Mouse (Mus musculus) hindbrain, embryonic 11.5 days (tissue): ENCODE measurements around the gene Fastkd1. TPM values are rescaled to one million over a fixed set of nuclear protein-coding genes. Genes with fewer than 3 reads are reported as not detected.
"Not testable (repeated sequence)": the region's sequence is repeated elsewhere in the genome, so short reads cannot be mapped to it uniquely, and the experiment has no call there.

Experiments used
- ATAC-seq: fragments of 200-750 bp; cut with Nextera tagmentation; 2 replicates; pipeline ENCODE4 v1.8.0; 2017; ENCODE audit warnings: mild to moderate bottlenecking, moderate TSS enrichment, moderate library complexity; ENCODE audit not compliant: low FRiP score
- DNase-seq: peaks from one replicate; pipeline ENCODE4 v3.0.0-alpha.2; 2015; ENCODE audit warnings: low spot score
- H3K27ac ChIP-seq: fragments of 300-500 bp; sonication (generic); 2 replicates; pipeline ENCODE4 v1.5.1; 2014; ENCODE audit warnings: mild to moderate bottlenecking, low read depth, low read length
- H3K27me3 ChIP-seq: fragments of 300-500 bp; sonication (generic); 2 replicates; pipeline ENCODE4 v1.6.1; 2014; ENCODE audit warnings: mild to moderate bottlenecking, low read length, moderate library complexity, mixed read lengths; ENCODE audit not compliant: control insufficient read depth, insufficient read depth
- H3K36me3 ChIP-seq: fragments of 300-500 bp; sonication (generic); 2 replicates; pipeline ENCODE4 v1.6.1; 2014; ENCODE audit warnings: mild to moderate bottlenecking, low read length, moderate library complexity, mixed read lengths; ENCODE audit not compliant: control insufficient read depth, insufficient read depth
- H3K4me1 ChIP-seq: fragments of 300-500 bp; sonication (generic); replicated peaks from 2 replicates; pipeline ENCODE4 v1.6.1; 2014; ENCODE audit warnings: low read length, mixed read lengths; ENCODE audit not compliant: control insufficient read depth, insufficient read depth
- H3K4me2 ChIP-seq: fragments of 300-500 bp; sonication (generic); replicated peaks from 2 replicates; pipeline ENCODE4 v1.6.1; 2014; ENCODE audit warnings: mild to moderate bottlenecking, low read depth, low read length
- H3K4me3 ChIP-seq: fragments of 300-500 bp; sonication (generic); 2 replicates; pipeline ENCODE4 v1.5.1; 2014; ENCODE audit warnings: low read depth, low read length
- H3K9ac ChIP-seq: fragments of 300-500 bp; sonication (generic); 2 replicates; pipeline ENCODE4 v1.6.1; 2014; ENCODE audit warnings: low read depth, low read length
- H3K9me3 ChIP-seq: fragments of 300-500 bp; sonication (generic); 2 replicates; pipeline ENCODE4 v1.6.1; 2016; ENCODE audit warnings: low read length; ENCODE audit not compliant: control insufficient read depth
- WGBS: fragments of 180-500 bp; shearing (Covaris S2); extraction: QIAGEN DNeasy Blood & Tissue Kit; methylation state at CpG from one replicate; pipeline ENCODE4 v1.1.7; 2014; 5-methylcytosine and 5-hydroxymethylcytosine counted together
- polyA plus RNA-seq: library from polyadenylated mRNA; unstranded; fragments of >200 nt; fragmentation: Nextera tagmentation; extraction: Ambion mirVana; gene quantifications from 2 replicates; pipeline ENCODE4 v1.2.1, GENCODE M21; 2014

The Fastkd1 gene
- polyA plus RNA-seq, 1 experiment from 2014 or later, result 19.5 TPM

GRCm38 (mm10) chr2:69681931-69682330 lies 31.4 kb downstream of the Fastkd1 start:
- H3K4me2 ChIP-seq, result no peak overlapping the region
- no peak for ATAC-seq
- H3K9ac ChIP-seq, result no peak overlapping the region
- H3K27ac ChIP-seq, result no peak overlapping the region
- no peaks in the 10 kb centered on the region for H3K36me3 ChIP-seq
- H3K9me3 ChIP-seq, result no peaks in the 10 kb centered on the region
- no peaks in the 10 kb centered on the region for H3K27me3 ChIP-seq
- WGBS, result 97% methylated on average over 4 of the region's 4 CpGs
- H3K4me1 ChIP-seq, result no peaks in the 10 kb centered on the region
- DNase-seq, result no peak
- no peak overlapping the region for H3K4me3 ChIP-seq

GRCm38 (mm10) chr2:69679990-69680389 lies 33.3 kb downstream of the Fastkd1 start:
- Histone ChIP-seq H3K27me3 (no peaks in the 10 kb centered on the region), H3K27ac (no peak overlapping the region), H3K4me1 (no peaks in the 10 kb centered on the region), H3K4me2 (no peak overlapping the region), H3K36me3 (no peaks in the 10 kb centered on the region), H3K9me3 (no peaks in the 10 kb centered on the region), H3K9ac (no peak overlapping the region), H3K4me3 (no peak overlapping the region)
- 65% methylated on average over 6 of the region's 6 CpGs for WGBS
- ATAC-seq (no peak), DNase-seq (no peak)

DNA sequence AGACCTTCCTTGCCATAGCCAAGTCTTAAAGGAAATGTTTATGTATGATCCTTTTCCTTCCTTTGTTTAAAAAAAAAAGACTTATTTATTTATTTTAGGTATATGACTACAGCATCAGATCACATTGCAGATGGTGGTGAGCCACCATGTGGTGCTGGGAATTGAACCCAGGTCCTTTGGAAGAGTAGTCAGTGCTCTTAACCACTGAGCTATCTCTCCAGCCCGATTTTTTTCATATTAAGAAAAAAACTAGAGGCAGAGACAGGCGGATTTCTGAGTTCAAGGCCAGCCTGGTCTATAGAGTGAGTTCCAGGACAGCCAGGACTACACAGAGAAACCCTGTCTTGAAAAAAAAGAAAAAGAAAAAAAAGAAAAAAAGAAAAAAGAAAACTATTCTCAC lies 36.1 kb downstream of the Fastkd1 start:
- not testable (repeated sequence) for ATAC-seq, H3K27ac ChIP-seq, H3K9ac ChIP-seq, H3K27me3 ChIP-seq, H3K36me3 ChIP-seq, H3K4me3 ChIP-seq, H3K9me3 ChIP-seq, H3K4me2 ChIP-seq, H3K4me1 ChIP-seq, DNase-seq
- WGBS, result 93% methylated on average over 2 of the region's 2 CpGs

DNA sequence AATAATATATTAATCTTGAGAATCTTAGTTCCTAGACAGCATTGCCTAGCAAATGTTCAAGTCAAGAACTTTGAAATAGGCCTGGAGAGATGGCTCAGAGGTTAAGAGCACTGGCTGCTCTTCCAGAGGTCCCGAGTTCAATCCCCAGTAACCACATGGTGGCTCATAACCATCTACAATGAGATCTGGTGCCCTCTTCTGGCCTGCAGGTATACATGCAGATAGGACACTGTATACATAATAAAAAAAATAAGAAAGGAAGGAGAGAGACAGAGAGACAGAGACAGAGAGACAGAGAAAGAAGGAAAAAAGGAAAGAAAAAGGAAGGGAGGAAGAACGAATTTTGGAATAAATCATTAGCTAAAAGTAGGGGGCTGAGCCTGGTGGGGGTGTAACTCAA lies 36.6 kb downstream of the Fastkd1 start:
- Histone ChIP-seq H3K36me3 (no peaks in the 10 kb centered on the region), H3K4me3 (no peak overlapping the region), H3K4me2 (no peak overlapping the region), H3K27me3 (no peaks in the 10 kb centered on the region), H3K27ac (no peak overlapping the region), H3K4me1 (no peaks in the 10 kb centered on the region), H3K9me3 (no peaks in the 10 kb centered on the region), H3K9ac (no peak overlapping the region)
- ATAC-seq (no peak), DNase-seq (no peak)
- 63% methylated on average over 2 of the region's 2 CpGs for WGBS

GRCm38 (mm10) chr2:69675266-69675665 lies 38.0 kb downstream of the Fastkd1 start:
- H3K36me3 ChIP-seq, result no peaks in the 10 kb centered on the region
- H3K9ac ChIP-seq, result no peak overlapping the region
- no peaks in the 10 kb centered on the region for H3K9me3 ChIP-seq
- H3K27me3 ChIP-seq, result no peaks in the 10 kb centered on the region
- H3K4me1 ChIP-seq, result no peaks in the 10 kb centered on the region
- 77% methylated on average over 9 of the region's 9 CpGs for WGBS
- no peak overlapping the region for H3K4me2 ChIP-seq
- no peak overlapping the region for H3K4me3 ChIP-seq
- ATAC-seq (no peak), DNase-seq (no peak)
- no peak overlapping the region for H3K27ac ChIP-seq

GRCm38 (mm10) chr2:69673723-69674122 lies 39.6 kb downstream of the Fastkd1 start:
- H3K4me3 ChIP-seq, result no peak overlapping the region
- H3K4me1 ChIP-seq, result no peaks in the 10 kb centered on the region
- WGBS, result 77% methylated on average over 5 of the region's 5 CpGs

DNA sequence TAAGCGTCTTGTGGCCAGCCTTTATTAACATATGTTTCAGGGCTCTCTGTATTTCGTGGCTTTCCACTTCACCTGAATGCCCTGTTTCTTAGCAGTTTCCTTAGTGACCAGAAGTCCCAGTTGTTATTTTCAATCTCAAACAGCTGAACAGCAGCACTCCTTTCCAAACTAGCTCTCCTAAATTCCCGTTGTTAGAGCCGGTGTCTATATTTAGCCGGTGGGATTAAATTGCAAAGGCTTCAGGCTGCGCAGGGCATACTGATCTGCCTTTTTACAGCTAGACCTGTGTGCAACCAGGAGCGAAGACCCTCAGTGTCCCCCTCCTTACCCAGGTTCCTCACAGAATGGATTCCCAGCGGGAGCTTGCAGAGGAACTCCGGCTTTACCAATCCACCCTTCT lies 43.5 kb downstream of the Fastkd1 start, which contains the start of gene Klhl41:
TSS of gene Klhl41 (plus strand) at position 268 of the 400 bp plus-strand sequence.
- Histone ChIP-seq H3K4me2 (no peak within 1 kb of the TSS), H3K4me1 (no peaks in the 10 kb centered on the region), H3K36me3 (no peaks in the 10 kb centered on the region), H3K9ac (no peak within 1 kb of the TSS), H3K9me3 (no peaks in the 10 kb centered on the region), H3K27me3 (no peaks in the 10 kb centered on the region), H3K4me3 (no peak within 1 kb of the TSS), H3K27ac (no peak within 1 kb of the TSS)
- ATAC-seq (no peak), DNase-seq (no peak)
- 91% methylated on average over 9 of the region's 9 CpGs for WGBS

More at GRCm38 (mm10) chr2:69673723-69674122, 39.6 kb downstream of the Fastkd1 start:
- H3K4me2 ChIP-seq, result no peak overlapping the region
- no peaks in the 10 kb centered on the region for H3K36me3 ChIP-seq
- H3K27me3 ChIP-seq, result no peaks in the 10 kb centered on the region
- H3K9ac ChIP-seq, result no peak overlapping the region
- no peak for ATAC-seq
- no peak for DNase-seq
- H3K27ac ChIP-seq, result no peak overlapping the region
- no peaks in the 10 kb centered on the region for H3K9me3 ChIP-seq

DNA sequence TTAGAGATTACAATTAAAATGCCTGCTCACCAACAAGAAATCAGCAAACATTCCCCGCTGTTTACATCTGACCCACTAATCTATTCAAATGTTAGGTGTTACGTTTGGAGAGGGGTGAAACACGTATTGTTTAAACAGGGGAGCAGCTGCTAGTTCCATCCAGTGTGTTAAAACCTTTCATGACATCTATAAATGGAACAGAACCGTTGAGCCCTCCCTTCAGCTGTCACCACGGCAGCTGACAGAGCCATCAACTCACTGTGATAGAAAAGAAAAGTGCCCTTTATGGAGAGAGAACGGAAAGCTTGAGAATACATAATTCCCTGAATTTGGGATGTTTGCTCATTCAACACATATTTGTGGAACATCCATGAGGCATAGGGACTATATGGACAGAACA lies 44.9 kb downstream of the Fastkd1 start:
- no peak overlapping the region for H3K9ac ChIP-seq
- H3K27ac ChIP-seq, result no peak overlapping the region
- H3K27me3 ChIP-seq, result no peaks in the 10 kb centered on the region
- H3K4me1 ChIP-seq, result no peaks in the 10 kb centered on the region
- H3K9me3 ChIP-seq, result no peaks in the 10 kb centered on the region
- ATAC-seq (no peak), DNase-seq (no peak)
- H3K36me3 ChIP-seq, result no peaks in the 10 kb centered on the region
- H3K4me2 ChIP-seq, result no peak overlapping the region
- 87% methylated on average over 6 of the region's 6 CpGs for WGBS
- no peak overlapping the region for H3K4me3 ChIP-seq

DNA sequence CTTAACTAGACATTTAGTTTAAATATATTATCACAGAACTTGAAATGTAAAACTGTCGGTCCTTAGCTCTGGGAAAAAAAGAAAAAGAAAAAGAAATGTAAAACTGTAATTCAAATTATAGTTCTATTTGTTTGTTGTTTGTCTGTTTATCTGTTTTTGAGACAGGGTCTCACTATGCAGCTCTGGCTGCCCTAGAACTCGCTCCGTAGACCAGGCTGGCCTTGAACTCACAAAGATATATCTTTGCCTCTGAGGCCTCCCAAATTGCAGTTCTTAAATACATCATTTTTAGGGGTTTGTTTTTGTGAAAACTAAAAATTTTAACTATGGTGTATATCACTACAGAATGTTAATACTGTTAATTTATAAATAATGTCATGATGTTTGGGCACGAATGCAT lies 45.7 kb downstream of the Fastkd1 start:
- no peak overlapping the region for H3K9ac ChIP-seq
- H3K27me3 ChIP-seq, result no peaks in the 10 kb centered on the region
- no peak for DNase-seq
- ATAC-seq, result no peak
- H3K9me3 ChIP-seq, result no peaks in the 10 kb centered on the region
- no peak overlapping the region for H3K27ac ChIP-seq
- no peaks in the 10 kb centered on the region for H3K4me1 ChIP-seq
- H3K36me3 ChIP-seq, result no peaks in the 10 kb centered on the region
- WGBS, result 96% methylated on average over 4 of the region's 4 CpGs
- H3K4me2 ChIP-seq, result no peak overlapping the region
- H3K4me3 ChIP-seq, result no peak overlapping the region
